Mouse (Mus musculus): ENCODE measurements around the gene Odf3. TPM values are rescaled to one million over a fixed set of nuclear protein-coding genes. Genes with fewer than 3 reads are reported as not detected.

Odf3 gene
- polyA plus RNA-seq, 1 experiment: not detected

DNA sequence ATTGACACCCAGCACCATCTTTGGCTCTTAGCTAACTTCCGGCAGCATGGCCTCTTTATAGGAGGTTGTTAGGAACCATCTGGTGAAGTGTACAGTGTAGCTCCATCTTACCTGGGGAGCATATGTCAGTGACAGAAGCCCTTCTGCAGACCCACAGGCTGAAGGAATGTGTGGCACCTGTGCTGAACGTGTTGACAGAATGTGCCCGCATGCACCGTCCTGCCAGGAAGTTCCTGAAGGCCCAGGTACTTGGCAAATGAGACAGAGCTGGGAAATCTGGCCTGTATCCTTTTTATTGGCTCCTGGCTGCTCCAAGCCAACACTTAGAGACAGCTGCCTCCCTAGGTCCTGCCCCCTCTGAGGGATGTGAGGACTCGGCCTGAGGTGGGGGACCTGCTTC, 13.1 kb downstream of the Odf3 start:
- TF ChIP-seq CTCF (IDR thresholded peaks at IDR 0.05; ENCODE audit: extremely low read depth, insufficient read depth, insufficient read length, insufficient replicate concordance) (no peak), POLR2A (IDR thresholded peaks at IDR 0.05; ENCODE audit: low read depth, low read length) (no peak)
- 96% methylated on average over 5 of the region's 5 CpGs for WGBS
- no peak for DNase-seq (ENCODE audit: low read depth in 1 of 2, low spot score in 2 of 2)
- Histone ChIP-seq H3K4me3 (ENCODE audit: extremely low read depth, insufficient read depth, insufficient read length) (no peak overlapping the region), H3K27ac (ENCODE audit: insufficient read depth, low read length) (no peak overlapping the region), H3K4me1 (ENCODE audit: control insufficient read depth, insufficient read depth, insufficient read length) (peaks cover 10% of the 10 kb centered on the region), H3K27me3 (ENCODE audit: control insufficient read depth, insufficient read depth, low read length) (no peaks in the 10 kb centered on the region), H3K36me3 (ENCODE audit: control insufficient read depth, insufficient read depth, low read length) (peaks cover 37% of the 10 kb centered on the region)

- WGBS: 94% methylated on average over 12 of the region's 12 CpGs
- TF ChIP-seq CTCF (IDR thresholded peaks at IDR 0.05; ENCODE audit: extremely low read depth, insufficient read depth, insufficient read length, insufficient replicate concordance) (no peak), POLR2A (IDR thresholded peaks at IDR 0.05; ENCODE audit: low read depth, low read length) (no peak)
- Histone ChIP-seq H3K27me3 (ENCODE audit: control insufficient read depth, insufficient read depth, low read length) (no peaks in the 10 kb centered on the region), H3K27ac (ENCODE audit: insufficient read depth, low read length) (no peak overlapping the region), H3K4me1 (ENCODE audit: control insufficient read depth, insufficient read depth, insufficient read length) (no peaks in the 10 kb centered on the region), H3K4me3 (ENCODE audit: extremely low read depth, insufficient read depth, insufficient read length) (no peak overlapping the region), H3K36me3 (ENCODE audit: control insufficient read depth, insufficient read depth, low read length) (peaks cover 33% of the 10 kb centered on the region)
- DNase-seq (ENCODE audit: low read depth in 1 of 2, low spot score in 2 of 2): no peak
Measured at GRCm38 (mm10) chr7:140864761-140865160, 17.2 kb downstream of the Odf3 start.

DNA sequence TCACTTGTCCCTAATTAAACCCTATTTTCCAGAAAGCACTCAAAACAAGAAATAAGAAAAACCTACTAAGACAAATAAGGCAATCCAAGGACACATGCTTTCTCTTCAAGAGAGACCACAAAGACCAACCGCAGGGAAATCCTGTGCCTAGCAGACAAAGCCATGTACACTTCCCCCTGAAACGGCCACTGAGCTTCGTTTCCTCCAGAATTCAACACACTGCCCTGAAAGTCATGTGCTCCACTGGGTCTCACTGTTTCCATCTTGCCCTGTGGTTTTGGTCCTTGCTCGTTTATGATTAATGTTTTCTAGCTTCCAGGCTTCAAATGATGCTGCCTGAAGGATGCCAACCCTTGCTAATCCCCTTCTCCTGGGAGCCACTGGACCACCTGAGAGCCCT, 26.6 kb downstream of the Odf3 start:
- WGBS: 11% methylated on average over 4 of the region's 4 CpGs
- DNase-seq (ENCODE audit: low read depth in 1 of 2, low spot score in 2 of 2): no peak
- no peak overlapping the region for H3K4me3 ChIP-seq (ENCODE audit: extremely low read depth, insufficient read depth, insufficient read length)
- H3K27ac ChIP-seq (ENCODE audit: insufficient read depth, low read length): no peak overlapping the region
- H3K36me3 ChIP-seq (ENCODE audit: control insufficient read depth, insufficient read depth, low read length): peaks cover 5% of the 10 kb centered on the region; the same call in 1 of the 2 replicates
- no peaks in the 10 kb centered on the region for H3K27me3 ChIP-seq (ENCODE audit: control insufficient read depth, insufficient read depth, low read length)
- peaks cover 10% of the 10 kb centered on the region; the same call in 1 of the 2 replicates for H3K4me1 ChIP-seq (ENCODE audit: control insufficient read depth, insufficient read depth, insufficient read length)
- TF ChIP-seq CTCF (IDR thresholded peaks at IDR 0.05; ENCODE audit: extremely low read depth, insufficient read depth, insufficient read length, insufficient replicate concordance) (no peak), POLR2A (IDR thresholded peaks at IDR 0.05; ENCODE audit: low read depth, low read length) (no peak)

DNA sequence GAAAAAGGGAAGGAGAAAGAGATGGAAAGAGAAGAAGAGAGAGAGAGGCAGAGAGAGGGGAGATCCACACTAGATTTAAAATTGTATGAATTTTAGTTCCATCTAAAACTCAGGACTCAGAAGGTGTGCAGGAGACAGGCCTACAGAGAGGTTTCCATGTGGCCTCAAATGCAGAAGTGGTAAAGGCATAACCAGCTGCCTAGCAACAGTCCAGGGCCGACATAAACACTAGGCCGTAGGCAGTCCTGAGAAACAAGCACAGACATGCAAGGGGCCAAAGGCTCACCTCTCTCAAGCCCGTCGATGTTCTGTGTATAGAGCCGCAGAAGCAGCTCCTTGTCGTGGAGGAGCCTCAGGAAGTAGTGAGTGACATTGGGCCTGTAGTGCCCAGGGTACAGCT, 29.8 kb downstream of the Odf3 start:
- DNase-seq (ENCODE audit: low read depth in 1 of 2, low spot score in 2 of 2): peak in 1 of 2 experiments; percentile 28
- Histone ChIP-seq H3K36me3 (ENCODE audit: control insufficient read depth, insufficient read depth, low read length) (peaks cover 4% of the 10 kb centered on the region; the same call in 1 of the 2 replicates), H3K27me3 (ENCODE audit: control insufficient read depth, insufficient read depth, low read length) (no peaks in the 10 kb centered on the region), H3K4me3 (ENCODE audit: extremely low read depth, insufficient read depth, insufficient read length) (no peak overlapping the region), H3K27ac (ENCODE audit: insufficient read depth, low read length) (no peak overlapping the region), H3K4me1 (ENCODE audit: control insufficient read depth, insufficient read depth, insufficient read length) (peaks cover 13% of the 10 kb centered on the region; the same call in 1 of the 2 replicates)
- 30% methylated on average over 6 of the region's 6 CpGs for WGBS
- TF ChIP-seq CTCF (IDR thresholded peaks at IDR 0.05; ENCODE audit: extremely low read depth, insufficient read depth, insufficient read length, insufficient replicate concordance) (no peak), POLR2A (IDR thresholded peaks at IDR 0.05; ENCODE audit: low read depth, low read length) (no peak)

DNA sequence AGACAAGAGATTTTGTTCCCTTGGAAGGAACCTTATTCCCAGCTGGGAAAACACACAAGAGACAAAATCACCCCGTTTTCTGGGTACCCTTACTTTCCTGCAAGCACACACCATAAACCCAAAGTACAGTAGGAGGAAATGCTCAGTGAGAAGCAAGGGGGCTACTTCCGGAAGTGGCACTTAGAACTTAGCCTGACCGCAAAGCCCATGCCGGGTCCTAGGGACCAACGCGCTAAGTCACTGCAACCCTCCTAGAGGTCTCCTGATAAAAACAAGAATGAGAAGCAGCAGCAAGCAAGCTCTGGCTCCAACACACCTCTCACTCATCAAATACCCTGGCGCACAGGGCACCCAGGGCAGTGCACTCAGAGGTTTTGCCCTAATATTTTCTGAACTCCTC, 31.8 kb downstream of the Odf3 start:
- H3K27me3 ChIP-seq (ENCODE audit: control insufficient read depth, insufficient read depth, low read length): no peaks in the 10 kb centered on the region
- no peak for DNase-seq (ENCODE audit: low read depth in 1 of 2, low spot score in 2 of 2)
- 6% methylated on average over 7 of the region's 7 CpGs for WGBS
- H3K27ac ChIP-seq (ENCODE audit: insufficient read depth, low read length): no peak overlapping the region
- no peak for TF ChIP-seq POLR2A (IDR thresholded peaks at IDR 0.05; ENCODE audit: low read depth, low read length)
- TF ChIP-seq CTCF (IDR thresholded peaks at IDR 0.05; ENCODE audit: extremely low read depth, insufficient read depth, insufficient read length, insufficient replicate concordance): no peak
- H3K4me1 ChIP-seq (ENCODE audit: control insufficient read depth, insufficient read depth, insufficient read length): peaks cover 13% of the 10 kb centered on the region; the same call in 1 of the 2 replicates
- no peak overlapping the region for H3K4me3 ChIP-seq (ENCODE audit: extremely low read depth, insufficient read depth, insufficient read length)
- H3K36me3 ChIP-seq (ENCODE audit: control insufficient read depth, insufficient read depth, low read length): 0 out of 2 replicates have a peak, but pooled peaks cover 3% of the 10 kb centered on the region

DNA sequence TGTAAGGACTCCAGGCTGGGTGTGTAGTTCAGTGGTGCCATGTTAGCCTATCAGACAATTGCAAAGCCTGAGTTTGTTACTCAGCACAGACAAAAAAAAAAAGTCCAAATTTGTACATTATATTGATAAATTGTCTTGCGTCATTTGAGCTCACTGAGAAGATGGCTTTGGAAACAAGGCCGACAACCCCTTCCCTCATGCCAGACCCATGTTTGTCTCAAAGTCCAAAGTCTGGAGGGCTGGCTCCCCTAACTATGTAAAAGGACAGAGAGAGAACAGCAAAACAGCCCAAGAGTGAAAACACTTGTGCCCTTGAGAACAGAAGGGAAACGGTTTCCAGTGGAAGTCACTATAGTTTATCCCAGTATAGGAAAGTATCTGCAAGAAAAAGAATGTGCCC, 32.8 kb downstream of the Odf3 start:
- 38% methylated on average over 3 of the region's 3 CpGs for WGBS
- TF ChIP-seq POLR2A (IDR thresholded peaks at IDR 0.05; ENCODE audit: low read depth, low read length): no peak
- TF ChIP-seq CTCF (IDR thresholded peaks at IDR 0.05; ENCODE audit: extremely low read depth, insufficient read depth, insufficient read length, insufficient replicate concordance): no peak
- 0 out of 2 replicates have a peak, but pooled peaks cover 2% of the 10 kb centered on the region for H3K36me3 ChIP-seq (ENCODE audit: control insufficient read depth, insufficient read depth, low read length)
- DNase-seq (ENCODE audit: low read depth in 1 of 2, low spot score in 2 of 2): no peak
- H3K27ac ChIP-seq (ENCODE audit: insufficient read depth, low read length): no peak overlapping the region
- peaks cover 13% of the 10 kb centered on the region; the same call in 1 of the 2 replicates for H3K4me1 ChIP-seq (ENCODE audit: control insufficient read depth, insufficient read depth, insufficient read length)
- H3K4me3 ChIP-seq (ENCODE audit: extremely low read depth, insufficient read depth, insufficient read length): no peak overlapping the region
- H3K27me3 ChIP-seq (ENCODE audit: control insufficient read depth, insufficient read depth, low read length): no peaks in the 10 kb centered on the region

GRCm38 (mm10) chr7:140880865-140881515, 33.4 kb downstream of the Odf3 start:
- DNase-seq (ENCODE audit: low read depth in 1 of 2, low spot score in 2 of 2): no peak
- H3K27ac ChIP-seq (ENCODE audit: insufficient read depth, low read length): no peak overlapping the region
- no peak for TF ChIP-seq POLR2A (IDR thresholded peaks at IDR 0.05; ENCODE audit: low read depth, low read length)
- TF ChIP-seq CTCF (IDR thresholded peaks at IDR 0.05; ENCODE audit: extremely low read depth, insufficient read depth, insufficient read length, insufficient replicate concordance): no peak
- H3K36me3 ChIP-seq (ENCODE audit: control insufficient read depth, insufficient read depth, low read length): peaks cover 3% of the 10 kb centered on the region; the same call in 1 of the 2 replicates
- H3K27me3 ChIP-seq (ENCODE audit: control insufficient read depth, insufficient read depth, low read length): no peaks in the 10 kb centered on the region
- H3K4me1 ChIP-seq (ENCODE audit: control insufficient read depth, insufficient read depth, insufficient read length): peaks cover 13% of the 10 kb centered on the region; the same call in 1 of the 2 replicates
- H3K4me3 ChIP-seq (ENCODE audit: extremely low read depth, insufficient read depth, insufficient read length): peak overlapping the region; percentile 26
- WGBS: 6% methylated on average over 8 of the region's 8 CpGs
